Mouse (Mus musculus) C2C12 (cell line): ENCODE results near the gene S100a3.

Source experiments
- CTCF ChIP-seq: IDR thresholded peaks from one replicate; pipeline ENCODE4 v1.5.1; 2011; ENCODE audit not compliant: control insufficient read depth, insufficient read depth, insufficient read length
- MAX ChIP-seq: IDR thresholded peaks from one replicate; pipeline ENCODE4 v1.6.1; 2011; ENCODE audit warnings: mild to moderate bottlenecking, control low read depth
- MYOG ChIP-seq: IDR thresholded peaks from one replicate; pipeline ENCODE4 v1.6.1; 2011; ENCODE audit not compliant: control insufficient read depth, insufficient read length; ENCODE audit errors: extremely low read depth
- USF1 ChIP-seq: IDR thresholded peaks from one replicate; pipeline ENCODE4 v1.6.1; 2011; ENCODE audit warnings: low read depth, mild to moderate bottlenecking, control low read depth, moderate library complexity

GRCm38 (mm10) chr3:90552231-90552630 lies 8.1 kb upstream of the S100a3 start:
- no peak for TF ChIP-seq CTCF
- no peak for TF ChIP-seq MYOG
- TF ChIP-seq USF1, result no peak
- no peak for TF ChIP-seq MAX
